Mouse (Mus musculus) erythroblast, embryonic 14.5 days (primary cell): Measurements from ENCODE around the gene Dhrs3.

Source experiments
- GATA1 ChIP-seq: IDR thresholded peaks from 2 replicates; pipeline ENCODE4 v1.6.1; 2012; ENCODE audit warnings: low read length, inconsistent platforms, mixed read lengths
- TAL1 ChIP-seq: IDR thresholded peaks from 3 replicates; pipeline ENCODE4 v1.6.1; 2012; ENCODE audit warnings: low read length, inconsistent platforms, mixed read lengths

DNA sequence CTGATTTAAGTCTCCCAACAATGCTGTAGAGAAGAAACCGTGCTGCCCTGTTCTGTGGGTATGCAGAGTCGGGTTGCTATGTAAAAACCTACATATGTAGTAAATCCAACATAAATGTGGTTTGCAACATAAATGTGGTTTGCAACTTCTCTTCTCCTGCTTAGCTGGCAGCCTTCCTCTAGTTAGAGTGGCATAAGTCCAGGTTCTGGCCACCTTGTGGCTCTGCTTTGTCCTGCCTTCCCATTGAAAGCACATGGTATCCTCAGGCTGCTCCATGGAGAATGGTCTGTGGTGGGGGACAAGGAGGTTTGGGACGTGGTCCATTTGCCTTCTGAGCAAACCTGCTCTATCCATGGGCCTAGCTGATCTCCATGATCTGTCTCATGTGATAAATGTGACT is 58.3 kb downstream of the Dhrs3 start:
- TF ChIP-seq TAL1 (no peak), GATA1 (no peak)
